Mouse (Mus musculus) CH12.LX (cell line): ENCODE results near the gene Msi2. TPM values are rescaled to one million over a fixed set of nuclear protein-coding genes. Genes with fewer than 3 reads are reported as not detected.

Source experiments
- DNase-seq: peaks from one replicate; pipeline ENCODE4 v3.0.0-alpha.2; 2013; ENCODE audit errors: extremely low read depth
- H3K27ac ChIP-seq: 2 replicates; pipeline ENCODE4 v1.5.1; 2012; ENCODE audit warnings: low read depth, mild to moderate bottlenecking, control low read depth, moderate library complexity; ENCODE audit not compliant: insufficient read depth
- H3K27me3 ChIP-seq: replicated peaks from 2 replicates; pipeline ENCODE3; 2012; ENCODE audit warnings: inconsistent platforms
- H3K36me3 ChIP-seq, 2 experiments: replicated peaks in 1 of 2; 2 replicates each; pipeline versions ENCODE3 to v1.6.1; 2012; ENCODE audit warnings: inconsistent platforms in 1 of 2, low read length in 1 of 2, mild to moderate bottlenecking in 1 of 2, mixed read lengths in 1 of 2, moderate library complexity in 1 of 2; ENCODE audit not compliant: control insufficient read depth in 1 of 2, insufficient read depth in 1 of 2
- H3K4me1 ChIP-seq, 2 experiments: 2 replicates each; pipeline ENCODE4 v1.6.1; 2012; ENCODE audit warnings: inconsistent platforms in 1 of 2, moderate library complexity in 1 of 2; ENCODE audit not compliant: insufficient read depth in 2 of 2, control insufficient read depth in 1 of 2
- H3K4me2 ChIP-seq: 2 replicates; pipeline ENCODE4 v1.6.1; 2012; ENCODE audit warnings: low read depth, mild to moderate bottlenecking, control low read depth; ENCODE audit not compliant: poor library complexity, insufficient read depth, severe bottlenecking
- H3K4me3 ChIP-seq, 3 experiments: fragments of 150-350 bp in 1 of 3; sonication (generic) in 1 of 3; replicated peaks in 1 of 3; 2 replicates each; pipeline versions ENCODE3 to v1.5.1; 2011 to 2012; ENCODE audit warnings: low read depth in 2 of 3, low read length in 2 of 3, mild to moderate bottlenecking in 2 of 3, moderate library complexity in 2 of 3, control low read depth in 1 of 3, improper control_type of control experiment in 1 of 3, inconsistent platforms in 1 of 3, mixed read lengths in 1 of 3; ENCODE audit not compliant: poor library complexity in 1 of 3
- H3K79me2 ChIP-seq: replicated peaks from 2 replicates; pipeline ENCODE4 v1.6.1; 2012; ENCODE audit warnings: mild to moderate bottlenecking, moderate library complexity; ENCODE audit not compliant: control insufficient read depth, poor library complexity, insufficient read depth, severe bottlenecking; ENCODE audit errors: extremely low read depth
- H3K9ac ChIP-seq: 2 replicates; pipeline ENCODE4 v1.6.1; 2012; ENCODE audit warnings: low read depth, mild to moderate bottlenecking, control low read depth, moderate library complexity; ENCODE audit not compliant: insufficient read depth
- H3K9me3 ChIP-seq: replicated peaks from 2 replicates; pipeline ENCODE3; 2012; ENCODE audit warnings: low read length, inconsistent platforms, mixed read lengths
- CHD1 ChIP-seq: IDR thresholded peaks from 2 replicates; pipeline ENCODE4 v1.6.1; 2012; ENCODE audit warnings: low read depth, low read length, improper control_type of control experiment, inconsistent platforms
- CTCF ChIP-seq, 2 experiments: IDR thresholded peaks in 1 of 2; conservative IDR thresholded peaks in 1 of 2; 2 replicates each; pipeline ENCODE4 v1.5.1; 2011 to 2012; ENCODE audit warnings: low read depth in 2 of 2, low read length in 2 of 2, improper control_type of control experiment in 1 of 2, inconsistent platforms in 1 of 2, mild to moderate bottlenecking in 1 of 2, moderate library complexity in 1 of 2
- EP300 ChIP-seq: IDR thresholded peaks from 2 replicates; pipeline ENCODE4 v1.6.1; 2011; ENCODE audit warnings: low read length, improper control_type of control experiment
- IRF4 ChIP-seq: IDR thresholded peaks from 2 replicates; pipeline ENCODE4 v1.6.1; 2014; ENCODE audit warnings: low read depth, mild to moderate bottlenecking, inconsistent platforms, low read length, improper control_type of control experiment
- MAFK ChIP-seq: IDR thresholded peaks from 2 replicates; pipeline ENCODE4 v1.6.1; 2011; ENCODE audit warnings: low read length, improper control_type of control experiment; ENCODE audit not compliant: insufficient replicate concordance
- MAX ChIP-seq: IDR thresholded peaks from 2 replicates; pipeline ENCODE4 v1.6.1; 2011; ENCODE audit warnings: low read length, improper control_type of control experiment
- MEF2A ChIP-seq: IDR thresholded peaks from 2 replicates; pipeline ENCODE4 v1.6.1; 2014; ENCODE audit warnings: low read depth, mild to moderate bottlenecking, inconsistent platforms, low read length, improper control_type of control experiment, borderline replicate concordance
- MXI1 ChIP-seq: IDR thresholded peaks from 2 replicates; pipeline ENCODE4 v1.6.1; 2011; ENCODE audit warnings: mild to moderate bottlenecking, low read depth, low read length, improper control_type of control experiment
- MYC ChIP-seq: IDR thresholded peaks from 2 replicates; pipeline ENCODE4 v1.6.1; 2011; ENCODE audit warnings: low read depth, mild to moderate bottlenecking, improper control_type of control experiment, low read length
- PAX5 ChIP-seq: IDR thresholded peaks from 2 replicates; pipeline ENCODE4 v1.6.1; 2012; ENCODE audit warnings: low read length, inconsistent platforms, mixed read lengths
- POLR2AphosphoS2 ChIP-seq: IDR thresholded peaks from 2 replicates; pipeline ENCODE4 v1.6.1; 2011; ENCODE audit warnings: low read depth, low read length, improper control_type of control experiment
- RAD21 ChIP-seq: IDR thresholded peaks from 2 replicates; pipeline ENCODE4 v1.6.1; 2011; ENCODE audit warnings: low read depth, mild to moderate bottlenecking, low read length, improper control_type of control experiment, moderate library complexity
- RCOR1 ChIP-seq: conservative IDR thresholded peaks from 2 replicates; pipeline ENCODE4 v1.6.1; 2012; ENCODE audit warnings: low read depth, mild to moderate bottlenecking, inconsistent platforms, low read length, improper control_type of control experiment
- SIN3A ChIP-seq: IDR thresholded peaks from 2 replicates; pipeline ENCODE4 v1.6.1; 2012; ENCODE audit warnings: low read length, improper control_type of control experiment, inconsistent platforms
- SMC3 ChIP-seq: IDR thresholded peaks from 2 replicates; pipeline ENCODE4 v1.6.1; 2011; ENCODE audit warnings: low read depth, low read length, improper control_type of control experiment
- TBP ChIP-seq: conservative IDR thresholded peaks from 2 replicates; pipeline ENCODE4 v1.6.1; 2011; ENCODE audit warnings: low read depth, low read length, improper control_type of control experiment
- ZC3H11A ChIP-seq: IDR thresholded peaks from 2 replicates; pipeline ENCODE4 v1.6.1; 2012; ENCODE audit warnings: low read depth, mild to moderate bottlenecking, inconsistent platforms, low read length, improper control_type of control experiment
- dilution Hi-C: fragments of 300-500 bp; cut with MboI; formaldehyde crosslinking; loops from 2 replicates; pipeline ENCODE4 v1.14.3; 2020; ENCODE audit warnings: low sequenced_read_pairs; ENCODE audit not compliant: extremely low pct_unique_long_range_greater_than_20kb, extremely low pct_ligation_motif_present
- in situ Hi-C: fragments of 300-500 bp; cut with MboI; formaldehyde crosslinking; loops from 3 replicates; pipeline ENCODE4 v1.14.3; 2019; ENCODE audit warnings: low sequenced_read_pairs, low pct_ligation_motif_present, low pct_unique_long_range_greater_than_20kb, mixed read lengths
- polyA plus RNA-seq: library from polyadenylated mRNA; unstranded; fragments of >175 nt; gene quantifications from 2 replicates; pipeline ENCODE4 v1.2.1, GENCODE M21; 2012; ENCODE audit warnings: low read depth; ENCODE audit not compliant: insufficient read length
- total RNA-seq, 2 experiments: library from RNA; depleted of rRNA; stranded (reverse); fragments of 300-350 nt in 1 of 2; fragments of >200 nt in 1 of 2; gene quantifications; 2 replicates each; pipeline ENCODE4 v1.2.3; 2012 to 2014

Msi2 gene
- total and polyA plus RNA-seq, 3 experiments, result 40.3 to 73.1 (median 52.6) TPM

- Histone ChIP-seq H3K9ac (no peak overlapping the region), H3K4me1 (peaks cover 28 to 96% of the 10 kb centered on the region in 2 experiments), H3K4me3 (no peak overlapping the region), H3K79me2 (no peaks in the 10 kb centered on the region), H3K27me3 (no peaks in the 10 kb centered on the region), H3K9me3 (no peaks in the 10 kb centered on the region), H3K27ac (peak overlapping the region; percentile 81; the same call in 1 of the 2 replicates), H3K36me3 (peaks cover 5 to 39% of the 10 kb centered on the region in 2 experiments), H3K4me2 (0 out of 2 replicates have a peak overlapping the region, but pooled peaks have one; percentile 26)
- dilution Hi-C loops, result no loop called here
- no peak for DNase-seq
- in situ Hi-C loops, result no loop called here
- no peak for TF ChIP-seq RCOR1
- TF ChIP-seq IRF4, result no peak
- TF ChIP-seq TBP, result no peak
- TF ChIP-seq CHD1, result no peak
- TF ChIP-seq SIN3A, result peak; percentile 26
- peak; percentile 63; the same call in 1 of the 2 replicates for TF ChIP-seq MYC
- TF ChIP-seq MAX, result 0 out of 2 replicates have a peak, but pooled peaks have one; percentile 72
- peak; percentile 57 for TF ChIP-seq SMC3
- peak; percentile 27 for TF ChIP-seq RAD21
- TF ChIP-seq MAFK, result no peak
- peak in 1 of 2 experiments; percentile 54; a peak in 2 of 4 replicates for TF ChIP-seq CTCF (conservative IDR thresholded peaks at IDR 0.05 in 1 of 2, IDR thresholded peaks at IDR 0.05 in 1 of 2; ENCODE audit: low read depth in 2 of 2, low read length in 2 of 2)
Measured at GRCm38 (mm10) chr11:88492585-88492984, 225.7 kb downstream of the Msi2 start.

DNA sequence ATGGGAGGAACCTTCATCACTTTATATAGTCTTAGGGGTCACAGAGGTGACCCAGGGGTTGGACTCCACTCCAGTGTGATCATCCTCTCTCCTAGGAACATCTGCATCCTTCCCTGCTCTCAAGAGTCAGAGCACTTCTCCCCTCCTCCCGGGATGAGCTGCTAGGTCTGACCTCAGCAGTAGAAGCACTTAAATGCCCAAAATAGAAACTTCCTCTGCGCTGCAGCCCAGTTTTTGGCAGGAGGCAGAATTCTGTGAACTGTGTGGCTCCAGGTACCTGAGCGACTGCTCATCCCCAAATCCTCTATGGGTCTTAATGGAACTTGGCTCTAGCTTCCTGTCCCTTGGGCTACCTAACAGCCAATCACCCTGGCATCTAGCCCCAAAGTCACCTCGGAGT lies 228.3 kb downstream of the Msi2 start:
- Histone ChIP-seq H3K27me3 (no peaks in the 10 kb centered on the region), H3K9me3 (no peaks in the 10 kb centered on the region), H3K79me2 (no peaks in the 10 kb centered on the region), H3K4me1 (peaks cover 32 to 98% of the 10 kb centered on the region in 2 experiments), H3K4me2 (no peak overlapping the region), H3K9ac (no peak overlapping the region), H3K4me3 (no peak overlapping the region), H3K27ac (no peak overlapping the region), H3K36me3 (peaks cover 5 to 26% of the 10 kb centered on the region in 2 experiments)
- in situ Hi-C loops (no loop called here), dilution Hi-C loops (no loop called here)
- no peak for DNase-seq
- no peak for TF ChIP-seq PAX5
- TF ChIP-seq ZC3H11A, result no peak
- TF ChIP-seq MXI1, result no peak
- no peak for TF ChIP-seq MAFK
- no peak for TF ChIP-seq MYC
- TF ChIP-seq IRF4, result no peak
- no peak for TF ChIP-seq POLR2AphosphoS2
- TF ChIP-seq MEF2A, result no peak
- no peak for TF ChIP-seq EP300
